Mouse (Mus musculus): Measurements from ENCODE around the gene Mast3.

Gene Mast3

GRCm38 (mm10) chr8:70841147-70842072 is 36.6 kb upstream of the Mast3 start:
- 0 out of 2 replicates have a peak, but pooled peaks cover 1% of the 10 kb centered on the region for H3K36me3 ChIP-seq (ENCODE audit: control insufficient read depth, insufficient read depth, low read length, poor library complexity, severe bottlenecking)
- no peaks in the 10 kb centered on the region for H3K27me3 ChIP-seq (ENCODE audit: control insufficient read depth, insufficient read depth, low read length, poor library complexity, severe bottlenecking)
- peak; percentile 89 for DNase-seq (ENCODE audit: low read depth, low spot score)

- peak; percentile 37 for DNase-seq (ENCODE audit: low read depth, low spot score)
- Histone ChIP-seq H3K27me3 (ENCODE audit: control insufficient read depth, insufficient read depth, low read length, poor library complexity, severe bottlenecking) (no peaks in the 10 kb centered on the region), H3K36me3 (ENCODE audit: control insufficient read depth, insufficient read depth, low read length, poor library complexity, severe bottlenecking) (0 out of 2 replicates have a peak, but pooled peaks cover 1% of the 10 kb centered on the region)
Measured at GRCm38 (mm10) chr8:70840590-70840989, 35.7 kb upstream of the Mast3 start.

DNA sequence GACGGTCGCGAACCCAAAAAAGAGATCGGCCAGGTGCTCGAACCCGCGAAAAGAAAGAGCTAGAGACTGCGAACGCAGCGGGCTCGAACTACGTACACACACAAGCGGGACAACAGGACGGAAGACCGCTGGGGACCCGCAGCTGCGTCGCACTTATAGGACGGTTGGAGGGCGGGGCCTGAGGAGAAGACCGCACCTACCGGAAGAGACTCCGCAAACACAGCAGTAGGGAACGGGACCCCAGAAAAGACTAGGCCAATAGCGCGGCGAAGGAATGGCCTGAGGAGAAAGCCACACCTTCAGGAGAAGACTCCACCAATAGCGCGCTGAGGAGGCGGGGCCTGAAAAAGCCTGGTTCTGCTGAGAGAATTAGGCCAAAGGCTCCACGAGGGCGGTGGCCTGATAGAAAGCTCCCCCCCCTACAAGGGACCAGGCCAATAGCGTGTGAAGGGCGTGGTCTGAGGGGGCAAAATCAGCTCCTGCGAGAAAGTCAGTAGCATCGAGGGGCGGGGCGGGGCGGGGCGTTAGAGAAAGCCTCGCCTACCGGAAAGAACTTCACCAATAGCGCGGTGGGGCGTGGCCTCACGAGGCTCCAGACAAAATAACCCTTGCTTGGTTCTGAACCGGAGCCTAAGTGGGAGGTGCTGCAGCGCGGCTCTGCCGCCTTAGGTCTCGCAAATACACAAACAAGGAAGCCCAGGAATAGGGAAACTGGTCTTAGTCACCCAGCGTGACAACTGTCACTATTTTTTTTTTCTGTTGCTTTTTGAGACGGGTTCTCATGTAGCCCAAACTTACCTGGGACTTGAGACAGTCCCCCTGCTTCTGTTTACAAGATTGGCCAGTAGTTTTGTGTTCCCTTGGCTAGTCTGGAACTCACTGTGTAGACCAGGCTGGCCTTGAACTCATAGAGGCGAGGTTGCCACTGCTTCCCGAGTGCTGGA is 34.8 kb upstream of the Mast3 start, which contains the start of gene Arrdc2:
Gene Arrdc2, minus strand, starts transcription at position 313 of the 944 bp plus-strand sequence.
- no peaks in the 10 kb centered on the region for H3K27me3 ChIP-seq (ENCODE audit: control insufficient read depth, insufficient read depth, low read length, poor library complexity, severe bottlenecking)
- 0 out of 2 replicates have a peak, but pooled peaks cover 1% of the 10 kb centered on the region for H3K36me3 ChIP-seq (ENCODE audit: control insufficient read depth, insufficient read depth, low read length, poor library complexity, severe bottlenecking)
- peak; percentile 100 for DNase-seq (ENCODE audit: low read depth, low spot score)

GRCm38 (mm10) chr8:70838654-70839407 is 34.0 kb upstream of the Mast3 start:
- no peak for DNase-seq (ENCODE audit: low read depth, low spot score)
- Histone ChIP-seq H3K27me3 (ENCODE audit: control insufficient read depth, insufficient read depth, low read length, poor library complexity, severe bottlenecking) (no peaks in the 10 kb centered on the region), H3K36me3 (ENCODE audit: control insufficient read depth, insufficient read depth, low read length, poor library complexity, severe bottlenecking) (0 out of 2 replicates have a peak, but pooled peaks cover 1% of the 10 kb centered on the region)

GRCm38 (mm10) chr8:70836666-70837065 is 31.8 kb upstream of the Mast3 start:
- DNase-seq (ENCODE audit: low read depth, low spot score) = no peak
- no peaks in the 10 kb centered on the region for H3K27me3 ChIP-seq (ENCODE audit: control insufficient read depth, insufficient read depth, low read length, poor library complexity, severe bottlenecking)
- 0 out of 2 replicates have a peak, but pooled peaks cover 1% of the 10 kb centered on the region for H3K36me3 ChIP-seq (ENCODE audit: control insufficient read depth, insufficient read depth, low read length, poor library complexity, severe bottlenecking)

DNA sequence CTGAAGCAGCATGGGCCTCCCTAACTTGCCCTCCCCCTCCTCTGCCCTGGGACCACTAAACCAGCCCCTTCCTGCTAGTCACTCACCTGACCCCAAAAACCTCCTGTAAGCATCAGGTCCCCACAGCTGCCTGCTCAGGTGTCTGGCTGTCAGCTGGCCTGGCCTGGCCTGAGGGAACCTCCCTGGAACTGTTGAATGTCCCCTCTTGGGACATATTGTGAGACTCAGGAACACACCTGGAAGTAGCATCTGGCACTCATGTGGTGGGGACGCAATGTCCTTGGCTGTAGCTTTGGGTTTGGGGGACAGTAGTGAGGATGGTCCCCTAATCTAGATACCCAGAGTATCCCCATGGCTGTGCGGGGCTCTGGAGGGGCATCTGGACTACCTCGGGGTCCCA is 29.2 kb upstream of the Mast3 start:
- DNase-seq (ENCODE audit: low read depth, low spot score) = no peak
- no peaks in the 10 kb centered on the region for H3K27me3 ChIP-seq (ENCODE audit: control insufficient read depth, insufficient read depth, low read length, poor library complexity, severe bottlenecking)
- H3K36me3 ChIP-seq (ENCODE audit: control insufficient read depth, insufficient read depth, low read length, poor library complexity, severe bottlenecking) = 0 out of 2 replicates have a peak, but pooled peaks cover 1% of the 10 kb centered on the region

- no peak for DNase-seq (ENCODE audit: low read depth, low spot score)
- H3K27me3 ChIP-seq (ENCODE audit: control insufficient read depth, insufficient read depth, low read length, poor library complexity, severe bottlenecking) = no peaks in the 10 kb centered on the region
Measured at GRCm38 (mm10) chr8:70833520-70833919, 28.7 kb upstream of the Mast3 start.

DNA sequence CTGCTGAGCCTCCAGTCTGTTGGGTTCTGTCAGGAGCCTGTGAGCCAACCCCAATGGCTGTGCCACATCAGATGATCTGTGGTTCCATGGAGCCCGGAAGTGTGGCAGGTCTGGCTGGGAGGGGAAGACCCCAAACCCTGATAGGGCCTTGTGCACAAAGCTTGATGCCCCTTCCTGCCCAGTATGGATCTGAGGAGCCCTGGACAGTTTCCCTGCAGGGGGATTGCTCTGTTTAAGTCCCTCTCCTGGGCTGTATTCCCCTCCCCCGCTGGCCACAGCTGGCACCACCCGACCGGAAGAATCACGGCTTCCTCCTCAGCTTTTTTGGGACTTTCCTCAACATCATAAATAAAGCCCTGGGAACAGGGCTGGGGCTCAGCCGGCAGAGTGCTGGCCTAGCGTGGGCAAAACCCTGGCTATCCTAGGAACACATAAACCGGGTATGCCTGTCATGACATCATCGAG is 28.2 kb upstream of the Mast3 start:
- H3K36me3 ChIP-seq (ENCODE audit: control insufficient read depth, insufficient read depth, low read length, poor library complexity, severe bottlenecking) = 0 out of 2 replicates have a peak, but pooled peaks cover 1% of the 10 kb centered on the region
- no peak for DNase-seq (ENCODE audit: low read depth, low spot score)
- no peaks in the 10 kb centered on the region for H3K27me3 ChIP-seq (ENCODE audit: control insufficient read depth, insufficient read depth, low read length, poor library complexity, severe bottlenecking)

More at GRCm38 (mm10) chr8:70833520-70833919, 28.7 kb upstream of the Mast3 start:
- H3K36me3 ChIP-seq (ENCODE audit: control insufficient read depth, insufficient read depth, low read length, poor library complexity, severe bottlenecking) = 0 out of 2 replicates have a peak, but pooled peaks cover 1% of the 10 kb centered on the region

DNA sequence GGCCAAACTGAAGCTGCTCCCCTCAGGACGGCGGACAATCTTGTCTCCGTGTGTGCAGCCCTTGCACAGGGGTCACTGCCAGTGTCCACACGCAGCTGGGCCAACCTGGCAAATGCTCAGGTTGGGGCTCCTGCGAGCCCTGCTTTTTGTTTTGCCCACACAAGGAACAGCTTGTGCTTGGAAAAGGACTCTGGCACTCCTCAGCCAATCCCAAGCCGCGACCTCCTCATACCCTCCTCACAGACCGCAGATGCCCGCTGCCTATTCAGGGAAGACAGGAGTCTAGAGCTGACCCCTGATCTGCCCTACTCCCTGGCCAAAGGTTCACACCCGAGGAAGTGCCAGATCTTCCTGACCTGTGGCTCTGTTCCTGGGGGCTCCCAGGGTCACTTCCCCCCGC is 27.5 kb upstream of the Mast3 start:
- DNase-seq (ENCODE audit: low read depth, low spot score) = no peak
- Histone ChIP-seq H3K27me3 (ENCODE audit: control insufficient read depth, insufficient read depth, low read length, poor library complexity, severe bottlenecking) (no peaks in the 10 kb centered on the region), H3K36me3 (ENCODE audit: control insufficient read depth, insufficient read depth, low read length, poor library complexity, severe bottlenecking) (0 out of 2 replicates have a peak, but pooled peaks cover 1% of the 10 kb centered on the region)

GRCm38 (mm10) chr8:70831517-70831916 is 26.7 kb upstream of the Mast3 start:
- DNase-seq (ENCODE audit: low read depth, low spot score) = no peak
- H3K36me3 ChIP-seq (ENCODE audit: control insufficient read depth, insufficient read depth, low read length, poor library complexity, severe bottlenecking) = no peaks in the 10 kb centered on the region
- H3K27me3 ChIP-seq (ENCODE audit: control insufficient read depth, insufficient read depth, low read length, poor library complexity, severe bottlenecking) = no peaks in the 10 kb centered on the region

DNA sequence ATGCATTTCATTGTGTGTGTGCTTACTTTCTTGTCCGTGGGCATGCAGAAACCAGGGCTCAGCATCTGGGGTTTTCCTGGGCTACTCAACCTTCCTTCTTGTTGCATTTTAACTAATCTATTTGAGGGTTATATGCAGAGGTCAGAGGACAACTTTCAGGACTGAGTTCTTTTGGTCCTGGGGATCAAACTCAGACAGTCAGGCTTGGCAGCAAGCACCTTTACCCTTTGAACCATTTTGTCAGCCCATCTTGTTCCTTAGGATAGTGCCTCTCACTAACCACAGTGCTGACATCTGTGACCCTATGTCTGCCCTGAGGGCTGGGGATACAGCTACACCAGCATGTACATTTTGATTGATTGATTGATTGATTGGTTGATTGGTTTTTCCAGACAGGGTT is 22.9 kb upstream of the Mast3 start:
- Histone ChIP-seq H3K27me3 (ENCODE audit: control insufficient read depth, insufficient read depth, low read length, poor library complexity, severe bottlenecking) (no peaks in the 10 kb centered on the region), H3K36me3 (ENCODE audit: control insufficient read depth, insufficient read depth, low read length, poor library complexity, severe bottlenecking) (no peaks in the 10 kb centered on the region)
- no peak for DNase-seq (ENCODE audit: low read depth, low spot score)

GRCm38 (mm10) chr8:70827010-70827409 is 22.2 kb upstream of the Mast3 start:
- no peak for DNase-seq (ENCODE audit: low read depth, low spot score)
- H3K36me3 ChIP-seq (ENCODE audit: control insufficient read depth, insufficient read depth, low read length, poor library complexity, severe bottlenecking) = no peaks in the 10 kb centered on the region
- H3K27me3 ChIP-seq (ENCODE audit: control insufficient read depth, insufficient read depth, low read length, poor library complexity, severe bottlenecking) = no peaks in the 10 kb centered on the region

GRCm38 (mm10) chr8:70825816-70826215 is 21.0 kb upstream of the Mast3 start:
- no peaks in the 10 kb centered on the region for H3K36me3 ChIP-seq (ENCODE audit: control insufficient read depth, insufficient read depth, low read length, poor library complexity, severe bottlenecking)
- H3K27me3 ChIP-seq (ENCODE audit: control insufficient read depth, insufficient read depth, low read length, poor library complexity, severe bottlenecking) = no peaks in the 10 kb centered on the region
- DNase-seq (ENCODE audit: low read depth, low spot score) = no peak

- no peak for DNase-seq (ENCODE audit: low read depth, low spot score)
- Histone ChIP-seq H3K36me3 (ENCODE audit: control insufficient read depth, insufficient read depth, low read length, poor library complexity, severe bottlenecking) (no peaks in the 10 kb centered on the region), H3K27me3 (ENCODE audit: control insufficient read depth, insufficient read depth, low read length, poor library complexity, severe bottlenecking) (no peaks in the 10 kb centered on the region)
Measured at GRCm38 (mm10) chr8:70823802-70824201, 18.9 kb upstream of the Mast3 start.

Data from splenic B cell, adult 2 months (primary cell).